Comparison of ENCODE assay signal across 16 mouse cellular contexts in genomic region chr8:48425101-48425500, GRCm38 (mm10).
A peak's percentile ranks its signal among the peaks of the same experiment; 100 is the strongest.
DNase-seq lines count a peak whose midpoint lies in the region; ATAC-seq and TF ChIP-seq lines count a peak whose summit lies in the region.
"Had no signal": no experiment of that assay in that cellular context is flagged by ENCODE, and none has a peak within 500 bp of the region (broad histone marks: within the 10 kb centered on the region; RNA-seq: fewer than 3 reads in every experiment).

No protein-coding gene starts in this region.

- H3K4me2 ChIP-seq in kidney, postnatal 0 days (ENCODE audit: low read length): peak overlapping the region; percentile 32
- H3K4me2 ChIP-seq: forebrain, embryonic 15.5 days; hindbrain, embryonic 12.5 days; intestine, embryonic 15.5 days; limb, embryonic 12.5 days; liver, embryonic 13.5 days had no signal

- DNase-seq in kidney, postnatal 0 days (ENCODE audit: low spot score): no peak
- DNase-seq in kidney, adult 18-20 months: no peak
- peak; percentile 56 for DNase-seq in thymus, postnatal 25 days
- DNase-seq in gastrocnemius, postnatal 14 days: no peak
- DNase-seq: adrenal gland, postnatal 25 days; cerebellum, adult 9-11 months; embryo, embryonic 11 days; liver, embryonic 13.5 days had no signal

- H3K4me3 ChIP-seq in kidney, postnatal 0 days (replicated peaks; ENCODE audit: low read depth, low read length): 0 out of 2 replicates have a peak overlapping the region, but pooled peaks have one; percentile 2
- peak overlapping the region; percentile 20; the same call in 1 of the 2 replicates for H3K4me3 ChIP-seq in E14TG2a.4 (replicated peaks; ENCODE audit: low read length)
- H3K4me3 ChIP-seq: forebrain, embryonic 15.5 days; hindbrain, embryonic 12.5 days; intestine, embryonic 15.5 days; limb, embryonic 12.5 days; liver, embryonic 13.5 days had no signal

- H3K9me3 ChIP-seq in kidney, postnatal 0 days (replicated peaks; ENCODE audit: low read length): no peaks in the 10 kb centered on the region
- no peaks in the 10 kb centered on the region for H3K9me3 ChIP-seq in E14TG2a.4 (ENCODE audit: low read length)
- H3K9me3 ChIP-seq: forebrain, embryonic 15.5 days; hindbrain, embryonic 12.5 days; intestine, embryonic 15.5 days; liver, embryonic 13.5 days had no signal

- no peak for ATAC-seq in kidney, postnatal 0 days (replicated peaks; ENCODE audit: low FRiP score, low read depth)
- ATAC-seq in megakaryocyte, adult 5-6 weeks (ENCODE audit: poor library complexity, severe bottlenecking): peak; percentile 57
- no peak for ATAC-seq in cerebellum, adult (ENCODE audit: insufficient number of reproducible peaks, low FRiP score, low TSS enrichment)
- ATAC-seq: forebrain, embryonic 15.5 days; intestine, embryonic 15.5 days; midbrain, embryonic 16.5 days had no signal

- no peaks in the 10 kb centered on the region for H3K36me3 ChIP-seq in kidney, postnatal 0 days (ENCODE audit: insufficient read depth, low read length)
- H3K36me3 ChIP-seq in E14TG2a.4 (ENCODE audit: insufficient read depth, low read length): no peaks in the 10 kb centered on the region
- H3K36me3 ChIP-seq: forebrain, embryonic 15.5 days; hindbrain, embryonic 12.5 days; intestine, embryonic 15.5 days had no signal

- no peak overlapping the region for H3K9ac ChIP-seq in kidney, postnatal 0 days (ENCODE audit: low read depth, low read length)
- H3K9ac ChIP-seq: forebrain, embryonic 15.5 days; hindbrain, embryonic 12.5 days; intestine, embryonic 15.5 days; limb, embryonic 12.5 days; liver, embryonic 13.5 days had no signal

- intact Hi-C loops in gastrocnemius, postnatal 14 days (cut with DNase I; ENCODE audit: low total_unique reads): no loop called here

- 35% methylated on average over 11 of the region's 11 CpGs for WGBS in kidney, postnatal 0 days

- no peaks in the 10 kb centered on the region for H3K27me3 ChIP-seq in kidney, postnatal 0 days (ENCODE audit: insufficient read depth, low read length)
- H3K27me3 ChIP-seq in E14TG2a.4 (ENCODE audit: insufficient read depth, low read length): peaks cover 5% of the 10 kb centered on the region; the same call in 1 of the 2 replicates
- H3K27me3 ChIP-seq: forebrain, embryonic 15.5 days; hindbrain, embryonic 12.5 days; intestine, embryonic 15.5 days; limb, embryonic 12.5 days; liver, embryonic 13.5 days had no signal

- no peaks in the 10 kb centered on the region for H3K4me1 ChIP-seq in kidney, postnatal 0 days (replicated peaks; ENCODE audit: insufficient read depth, low read length)
- peaks cover 14% of the 10 kb centered on the region; the same call in 1 of the 2 replicates for H3K4me1 ChIP-seq in E14TG2a.4 (replicated peaks; ENCODE audit: low read depth, low read length)
- H3K4me1 ChIP-seq: forebrain, embryonic 15.5 days; intestine, embryonic 15.5 days; liver, embryonic 13.5 days had no signal

- TF ChIP-seq CTCF in kidney, postnatal 0 days (IDR thresholded peaks at IDR 0.05; ENCODE audit: low read depth): no peak
- no peak for TF ChIP-seq CTCF in E14TG2a.4 (conservative IDR thresholded peaks at IDR 0.05; ENCODE audit: low read length)

- H3K27ac ChIP-seq in kidney, postnatal 0 days: no peak overlapping the region
- H3K27ac ChIP-seq: forebrain, embryonic 15.5 days; hindbrain, embryonic 12.5 days; intestine, embryonic 15.5 days; limb, embryonic 12.5 days; liver, embryonic 13.5 days had no signal
